Mouse (Mus musculus): ENCODE data around the gene 4930412O13Rik. TPM values are rescaled to one million over a fixed set of nuclear protein-coding genes. Genes with fewer than 3 reads are reported as not detected.

The 4930412O13Rik gene
- polyA plus RNA-seq (2015; fragmentation: Nextera tagmentation; extraction: Ambion mirVana) = not detected in 2 replicates

DNA sequence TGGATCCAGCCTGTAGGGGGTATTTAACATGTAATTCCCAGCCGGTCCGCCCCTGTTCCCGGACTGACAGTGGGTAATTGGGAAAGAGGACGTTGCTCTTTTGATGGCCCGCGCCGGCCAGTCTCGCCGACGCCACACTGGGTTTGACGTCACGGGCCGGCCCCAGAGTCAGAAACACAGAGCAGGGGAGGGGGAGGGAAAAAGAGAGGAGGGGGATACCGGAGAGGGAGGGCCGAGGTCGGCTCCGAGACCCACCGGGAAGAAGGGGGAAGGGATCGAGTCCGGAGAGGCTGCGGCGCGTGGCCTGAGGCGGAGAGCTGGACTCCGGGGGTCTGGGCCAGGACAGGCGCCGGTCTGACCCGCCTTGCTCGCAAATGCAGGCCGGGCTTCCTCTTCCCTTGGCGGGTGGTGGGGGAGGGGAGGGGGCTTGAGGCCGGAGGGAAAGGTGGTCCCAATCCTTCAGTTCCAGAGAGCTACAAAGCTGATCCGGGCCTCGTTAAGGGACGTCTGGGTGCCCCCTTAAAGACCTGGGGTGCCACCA is at the start of gene 4930412O13Rik:
4930412O13Rik (plus strand) TSS at position 202 of the 541 bp plus-strand sequence.

DNA sequence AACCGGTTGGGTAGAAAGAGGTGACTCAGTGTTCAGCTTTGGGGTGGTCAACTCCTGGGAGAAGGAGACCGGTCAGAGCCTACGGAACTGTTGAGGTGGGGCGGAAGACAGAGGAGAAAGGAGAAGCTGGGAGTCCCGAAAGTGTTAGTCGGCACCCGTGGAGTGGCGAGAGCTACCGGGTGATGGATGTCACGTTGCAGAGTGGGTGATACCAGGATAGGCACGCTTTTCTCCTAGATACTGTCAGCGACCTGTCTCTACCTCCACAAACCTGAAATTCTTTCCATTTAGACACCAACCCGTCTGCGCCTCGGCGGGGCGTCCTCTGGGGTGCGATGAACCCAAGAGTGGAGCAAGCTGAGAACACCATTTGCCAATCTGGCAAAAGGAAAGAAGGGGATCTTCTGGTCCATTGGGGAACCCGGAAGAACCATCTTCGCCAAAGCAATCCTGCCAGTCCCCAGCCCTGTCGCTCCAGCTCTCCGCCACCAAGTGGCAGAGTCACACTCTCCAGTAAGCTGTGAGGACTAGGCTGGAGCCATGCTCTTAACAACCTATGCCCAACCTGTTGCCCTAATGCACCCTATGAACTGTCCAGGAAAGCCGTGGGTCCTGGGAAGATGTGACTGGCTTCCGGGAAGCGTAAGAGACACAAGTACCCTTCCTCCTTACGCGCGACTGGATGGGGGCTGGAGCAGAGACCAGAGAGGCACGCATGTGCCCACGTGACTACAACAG is 8.0 kb downstream of the 4930412O13Rik start, which contains the start of gene 9230102O04Rik:
9230102O04Rik (minus strand) TSS at position 628 of the 738 bp plus-strand sequence.

DNA sequence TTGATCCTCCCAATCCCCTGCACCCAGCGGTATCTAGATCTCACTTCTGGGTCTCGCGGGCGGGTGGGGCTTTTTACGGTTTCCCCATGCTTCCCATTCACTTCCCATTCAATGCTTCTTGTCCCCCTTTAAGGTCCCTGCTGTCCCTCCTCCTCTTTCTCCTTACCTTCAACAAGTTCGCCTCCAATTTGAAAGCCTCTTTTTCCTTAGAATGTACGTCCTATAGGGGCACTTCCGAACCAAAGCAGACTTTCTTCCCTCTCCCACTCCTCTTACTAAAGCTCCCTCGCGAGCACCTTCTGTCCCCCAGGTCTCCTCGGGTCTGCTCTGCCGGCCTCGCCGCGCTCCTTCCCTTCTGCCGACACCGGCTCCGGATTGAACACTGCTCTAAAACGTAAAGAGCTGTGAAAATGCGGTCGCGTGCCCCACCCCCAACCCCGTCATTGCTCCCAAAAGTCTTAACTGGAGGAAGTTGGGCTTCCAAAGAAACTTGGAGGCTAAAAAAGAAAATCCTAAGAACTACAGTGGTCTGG is 8.7 kb downstream of the 4930412O13Rik start, which contains the start of gene Gata3:
Gata3 (minus strand) TSS at position 384 of the 533 bp plus-strand sequence.

Other genes starting within 250 kb of the 4930412O13Rik start
- not detected in 2 replicates for gene 9230102O04Rik, start 8.3 kb downstream of the 4930412O13Rik start, polyA plus RNA-seq (2015; fragmentation: Nextera tagmentation; extraction: Ambion mirVana)
- 0.56 and 2.4 TPM in 2 replicates for gene Gata3, start 8.8 kb downstream of the 4930412O13Rik start, polyA plus RNA-seq (2015; fragmentation: Nextera tagmentation; extraction: Ambion mirVana)
- 5.7 and 5.8 TPM in 2 replicates for gene Taf3, start 167.3 kb downstream of the 4930412O13Rik start, polyA plus RNA-seq (2015; fragmentation: Nextera tagmentation; extraction: Ambion mirVana)
- 1,248 and 1,375 TPM in 2 replicates for gene Atp5c1, start 199.3 kb downstream of the 4930412O13Rik start, polyA plus RNA-seq (2015; fragmentation: Nextera tagmentation; extraction: Ambion mirVana)
- gene Kin, start 199.3 kb downstream of the 4930412O13Rik start, polyA plus RNA-seq (2015; fragmentation: Nextera tagmentation; extraction: Ambion mirVana) = 14.5 and 18.2 TPM in 2 replicates